Mouse (Mus musculus) limb, embryonic 14.5 days (tissue): ENCODE results near the gene Proser1. TPM values are rescaled to one million over a fixed set of nuclear protein-coding genes. Genes with fewer than 3 reads are reported as not detected.
A peak's percentile ranks its signal among the peaks of the same experiment; 100 is the strongest.

Experiments used
- ATAC-seq: fragments of 200-750 bp; cut with Nextera tagmentation; 2 replicates; pipeline ENCODE4 v1.8.0; 2017; ENCODE audit warnings: low read depth, moderate number of reproducible peaks, moderate TSS enrichment; ENCODE audit not compliant: low FRiP score
- DNase-seq: peaks from one replicate; pipeline ENCODE4 v3.0.0-alpha.2; 2015; ENCODE audit warnings: low spot score
- H3K27ac ChIP-seq: fragments of 300-500 bp; sonication (generic); replicated peaks from 2 replicates; pipeline ENCODE4 v1.5.1; 2014; ENCODE audit warnings: low read depth, mild to moderate bottlenecking, low read length, moderate library complexity, mixed read lengths
- H3K27me3 ChIP-seq: fragments of 300-500 bp; sonication (generic); 2 replicates; pipeline ENCODE4 v1.6.1; 2014; ENCODE audit warnings: low read length, mixed read lengths; ENCODE audit not compliant: control insufficient read depth, insufficient read depth
- H3K36me3 ChIP-seq: fragments of 300-500 bp; sonication (generic); 2 replicates; pipeline ENCODE4 v1.6.1; 2014; ENCODE audit warnings: mild to moderate bottlenecking, low read length, moderate library complexity, mixed read lengths; ENCODE audit not compliant: control insufficient read depth, insufficient read depth
- H3K4me1 ChIP-seq: fragments of 300-500 bp; sonication (generic); 2 replicates; pipeline ENCODE4 v1.6.1; 2014; ENCODE audit warnings: antibody characterized with exemption, low read length, mixed read lengths; ENCODE audit not compliant: control insufficient read depth, insufficient read depth
- H3K4me2 ChIP-seq: fragments of 300-500 bp; sonication (generic); replicated peaks from 2 replicates; pipeline ENCODE4 v1.6.1; 2014; ENCODE audit warnings: low read depth, mild to moderate bottlenecking, low read length, moderate library complexity; ENCODE audit not compliant: severe bottlenecking
- H3K4me3 ChIP-seq: fragments of 300-500 bp; sonication (generic); replicated peaks from 2 replicates; pipeline ENCODE4 v1.5.1; 2014; ENCODE audit warnings: low read length
- H3K9ac ChIP-seq: fragments of 300-500 bp; sonication (generic); 2 replicates; pipeline ENCODE4 v1.6.1; 2014; ENCODE audit warnings: mild to moderate bottlenecking, low read depth, low read length, moderate library complexity; ENCODE audit not compliant: severe bottlenecking
- H3K9me3 ChIP-seq: fragments of 300-500 bp; sonication (generic); 2 replicates; pipeline ENCODE4 v1.6.1; 2016; ENCODE audit warnings: low read length; ENCODE audit not compliant: control insufficient read depth
- POLR2A ChIP-seq: fragments of 200-500 bp; IDR thresholded peaks from 2 replicates; pipeline ENCODE4 v1.8.0; 2012; ENCODE audit warnings: inconsistent platforms, mild to moderate bottlenecking, moderate library complexity, borderline replicate concordance; ENCODE audit not compliant: insufficient read depth, insufficient read length; ENCODE audit errors: extremely low read depth
- WGBS: fragments of 180-500 bp; shearing (Covaris S2); extraction: QIAGEN DNeasy Blood & Tissue Kit; methylation state at CpG from one replicate; pipeline ENCODE4 v1.1.7; 2014; 5-methylcytosine and 5-hydroxymethylcytosine counted together
- polyA plus RNA-seq, 2 experiments: library from polyadenylated mRNA; depleted of rRNA in 1 of 2; stranded (reverse) in 1 of 2; unstranded in 1 of 2; fragments of >200 nt; fragmentation: Nextera tagmentation in 1 of 2; extraction: Ambion mirVana in 1 of 2; gene quantifications; 2 replicates each; pipeline versions ENCODE4 v1.2.1 to v1.2.3; 2012 to 2014

The Proser1 gene
- polyA plus RNA-seq, 2 experiments, result 15.1 to 23.9 TPM

GRCm38 (mm10) chr3:53465330-53465729 is 1.9 kb downstream of the Proser1 start:
- no peak for DNase-seq
- TF ChIP-seq POLR2A, result no peak
- ATAC-seq, result no peak
- Histone ChIP-seq H3K9ac (no peak overlapping the region), H3K36me3 (peaks cover 20% of the 10 kb centered on the region), H3K4me2 (peak overlapping the region; percentile 88), H3K27ac (no peak overlapping the region), H3K4me3 (peak overlapping the region; percentile 88), H3K27me3 (no peaks in the 10 kb centered on the region), H3K9me3 (no peaks in the 10 kb centered on the region), H3K4me1 (peaks cover 17% of the 10 kb centered on the region)
- WGBS, result 32% methylated on average over 6 of the region's 6 CpGs

- Histone ChIP-seq H3K27ac (no peak overlapping the region), H3K4me3 (no peak overlapping the region), H3K9me3 (no peaks in the 10 kb centered on the region), H3K27me3 (no peaks in the 10 kb centered on the region), H3K4me1 (peaks cover 17% of the 10 kb centered on the region), H3K9ac (no peak overlapping the region), H3K4me2 (no peak overlapping the region), H3K36me3 (peaks cover 28% of the 10 kb centered on the region)
- DNase-seq, result no peak
- 83% methylated on average over 9 of the region's 9 CpGs for WGBS
- ATAC-seq, result no peak
- TF ChIP-seq POLR2A, result no peak
These were observed 3.0 kb downstream of the Proser1 start for GRCm38 (mm10) chr3:53466481-53466880.

- Histone ChIP-seq H3K4me1 (peaks cover 14% of the 10 kb centered on the region), H3K4me3 (no peak overlapping the region), H3K9me3 (no peaks in the 10 kb centered on the region), H3K4me2 (no peak overlapping the region), H3K36me3 (peaks cover 37% of the 10 kb centered on the region), H3K27me3 (no peaks in the 10 kb centered on the region), H3K27ac (no peak overlapping the region), H3K9ac (no peak overlapping the region)
- DNase-seq, result no peak
- WGBS, result 82% methylated on average over 4 of the region's 5 CpGs
- ATAC-seq, result no peak
- no peak for TF ChIP-seq POLR2A
These were observed 3.9 kb downstream of the Proser1 start for GRCm38 (mm10) chr3:53467356-53467755.

GRCm38 (mm10) chr3:53469650-53470049 is 6.2 kb downstream of the Proser1 start:
- Histone ChIP-seq H3K4me3 (no peak overlapping the region), H3K27me3 (no peaks in the 10 kb centered on the region), H3K4me2 (no peak overlapping the region), H3K36me3 (peaks cover 60% of the 10 kb centered on the region), H3K9ac (no peak overlapping the region), H3K27ac (no peak overlapping the region), H3K4me1 (peaks cover 12% of the 10 kb centered on the region), H3K9me3 (no peaks in the 10 kb centered on the region)
- DNase-seq, result no peak
- no peak for TF ChIP-seq POLR2A
- ATAC-seq, result no peak
- 95% methylated on average over 5 of the region's 5 CpGs for WGBS

- H3K4me2 ChIP-seq, result no peak overlapping the region
- no peak for ATAC-seq
- H3K36me3 ChIP-seq, result peaks cover 78% of the 10 kb centered on the region
These were observed 8.6 kb downstream of the Proser1 start for GRCm38 (mm10) chr3:53472061-53472460.

DNA sequence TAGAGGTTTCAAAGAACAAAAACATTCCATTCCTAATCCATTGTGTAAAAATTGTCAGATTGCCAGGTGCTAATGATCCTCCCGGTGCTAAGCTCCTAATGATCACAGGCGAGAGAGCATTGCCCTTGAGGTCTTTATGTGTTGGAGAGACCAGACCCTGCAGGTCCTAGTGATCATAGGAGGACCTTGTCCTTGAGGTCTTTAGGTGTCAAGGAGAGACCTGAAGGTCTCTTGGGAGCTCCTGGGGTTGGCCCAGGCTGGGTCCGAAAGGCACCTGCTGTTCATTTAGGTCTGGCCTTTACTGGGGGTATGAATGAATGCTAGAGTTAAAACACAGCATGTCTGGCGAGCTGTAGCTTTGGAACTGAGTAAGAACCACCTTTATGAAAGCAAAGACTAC is 10.7 kb downstream of the Proser1 start:
- no peak overlapping the region for H3K4me3 ChIP-seq
- peaks cover 94% of the 10 kb centered on the region for H3K36me3 ChIP-seq
- no peaks in the 10 kb centered on the region for H3K4me1 ChIP-seq
- no peak overlapping the region for H3K4me2 ChIP-seq
- no peak for TF ChIP-seq POLR2A
- H3K27me3 ChIP-seq, result no peaks in the 10 kb centered on the region
- H3K27ac ChIP-seq, result no peak overlapping the region
- DNase-seq (no peak), ATAC-seq (no peak)
- H3K9ac ChIP-seq, result no peak overlapping the region
- no peaks in the 10 kb centered on the region for H3K9me3 ChIP-seq
- 75% methylated on average over 4 of the region's 4 CpGs for WGBS

More at GRCm38 (mm10) chr3:53472061-53472460, 8.6 kb downstream of the Proser1 start:
- Histone ChIP-seq H3K9me3 (no peaks in the 10 kb centered on the region), H3K4me1 (no peaks in the 10 kb centered on the region), H3K27ac (no peak overlapping the region), H3K27me3 (no peaks in the 10 kb centered on the region), H3K9ac (no peak overlapping the region), H3K4me3 (no peak overlapping the region)
- 95% methylated on average over 5 of the region's 5 CpGs for WGBS
- no peak for DNase-seq
- TF ChIP-seq POLR2A, result no peak
